Mouse (Mus musculus) embryonic facial prominence, embryonic 12.5 days (tissue): ENCODE results near the gene Mrgprx2. TPM values are rescaled to one million over a fixed set of nuclear protein-coding genes. Genes with fewer than 3 reads are reported as not detected.
"Not testable (repeated sequence)": the region's sequence is repeated elsewhere in the genome, so short reads cannot be mapped to it uniquely, and the experiment has no call there.

Experiments
- ATAC-seq: fragments of 200-750 bp; cut with Nextera tagmentation; 2 replicates; pipeline ENCODE4 v1.8.0; 2017; ENCODE audit not compliant: insufficient number of reproducible peaks, insufficient read depth, low FRiP score, low TSS enrichment
- H3K27ac ChIP-seq: fragments of 300-500 bp; sonication (generic); 2 replicates; pipeline ENCODE4 v1.5.1; 2016; ENCODE audit warnings: mild to moderate bottlenecking
- H3K27me3 ChIP-seq: fragments of 300-500 bp; sonication (generic); 2 replicates; pipeline ENCODE4 v1.6.1; 2016; ENCODE audit warnings: mild to moderate bottlenecking, moderate library complexity
- H3K36me3 ChIP-seq: fragments of 300-500 bp; sonication (generic); 2 replicates; pipeline ENCODE4 v1.6.1; 2016; ENCODE audit warnings: mild to moderate bottlenecking
- H3K4me1 ChIP-seq: fragments of 300-500 bp; sonication (generic); 2 replicates; pipeline ENCODE4 v1.6.1; 2016
- H3K4me2 ChIP-seq: fragments of 300-500 bp; sonication (generic); replicated peaks from 2 replicates; pipeline ENCODE4 v1.6.1; 2016; ENCODE audit warnings: mild to moderate bottlenecking, moderate library complexity
- H3K4me3 ChIP-seq: fragments of 300-500 bp; sonication (generic); 2 replicates; pipeline ENCODE4 v1.5.1; 2016; ENCODE audit warnings: mild to moderate bottlenecking
- H3K9ac ChIP-seq: fragments of 300-500 bp; sonication (generic); 2 replicates; pipeline ENCODE4 v1.6.1; 2016; ENCODE audit warnings: mild to moderate bottlenecking, moderate library complexity
- H3K9me3 ChIP-seq: fragments of 300-500 bp; sonication (generic); 2 replicates; pipeline ENCODE4 v1.6.1; 2016; ENCODE audit warnings: mild to moderate bottlenecking, moderate library complexity
- WGBS: fragments of 180-500 bp; shearing (Covaris S2); methylation state at CpG from one replicate; pipeline ENCODE4 v1.1.7; 2016; 5-methylcytosine and 5-hydroxymethylcytosine counted together
- polyA plus RNA-seq: library from polyadenylated mRNA; unstranded; fragments of >200 nt; fragmentation: Nextera tagmentation; extraction: Ambion mirVana; gene quantifications from 2 replicates; pipeline ENCODE4 v1.2.1, GENCODE M21; 2016

Gene Mrgprx2
- polyA plus RNA-seq, result not detected in 2 replicates

GRCm38 (mm10) chr7:48499221-48499620, at the start of gene Mrgprx2:
Gene Mrgprx2, minus strand, starts transcription at chr7:48499321.
- H3K4me1 ChIP-seq, result no peaks in the 10 kb centered on the region
- H3K36me3 ChIP-seq, result no peaks in the 10 kb centered on the region
- no peaks in the 10 kb centered on the region for H3K27me3 ChIP-seq
- no peak within 1 kb of the TSS for H3K4me3 ChIP-seq
- H3K27ac ChIP-seq, result no peak within 1 kb of the TSS
- H3K4me2 ChIP-seq, result no peak within 1 kb of the TSS
- no peak within 1 kb of the TSS for H3K9ac ChIP-seq
- ATAC-seq, result no peak
- peaks cover 10% of the 10 kb centered on the region for H3K9me3 ChIP-seq

GRCm38 (mm10) chr7:48456242-48456641, 42.9 kb downstream of the Mrgprx2 start, which contains the start of gene Mrgprb1:
Gene Mrgprb1, minus strand, starts transcription at chr7:48456342.
- no peak within 1 kb of the TSS for H3K9ac ChIP-seq
- 86% methylated on average over 3 of the region's 3 CpGs for WGBS
- H3K9me3 ChIP-seq, result 0 out of 2 replicates have a peak, but pooled peaks cover 4% of the 10 kb centered on the region
- H3K36me3 ChIP-seq, result no peaks in the 10 kb centered on the region
- H3K4me3 ChIP-seq, result no peak within 1 kb of the TSS
- no peaks in the 10 kb centered on the region for H3K27me3 ChIP-seq
- H3K4me1 ChIP-seq, result no peaks in the 10 kb centered on the region
- no peak within 1 kb of the TSS for H3K27ac ChIP-seq
- no peak within 1 kb of the TSS for H3K4me2 ChIP-seq
- no peak for ATAC-seq

DNA sequence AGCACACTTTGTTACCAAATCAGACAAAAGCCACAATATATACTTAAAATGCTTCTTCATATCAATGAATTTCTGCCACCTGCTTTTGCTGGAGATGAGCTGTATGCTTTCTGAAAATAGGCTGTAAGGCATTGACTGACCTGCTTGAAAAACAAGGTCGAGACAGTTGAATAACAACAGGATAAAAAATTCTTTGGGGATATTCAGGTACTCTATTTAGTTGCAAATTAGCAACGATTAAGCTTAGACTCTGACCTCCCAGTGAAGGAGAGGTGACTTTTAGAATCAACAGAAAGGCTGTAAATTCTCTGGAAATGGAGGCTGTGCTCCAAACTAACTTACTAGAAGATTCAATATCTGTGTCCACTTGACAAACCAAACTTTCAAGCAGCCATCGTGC, 62.5 kb downstream of the Mrgprx2 start:
- Histone ChIP-seq H3K9ac (no peak overlapping the region), H3K27me3 (no peaks in the 10 kb centered on the region), H3K36me3 (no peaks in the 10 kb centered on the region), H3K4me3 (no peak overlapping the region), H3K4me1 (no peaks in the 10 kb centered on the region), H3K27ac (no peak overlapping the region), H3K4me2 (no peak overlapping the region), H3K9me3 (peaks cover 13% of the 10 kb centered on the region; the same call in 1 of the 2 replicates)
- 53% methylated on average over 3 of the region's 3 CpGs for WGBS
- ATAC-seq, result no peak

- not testable (repeated sequence) for H3K4me3 ChIP-seq, H3K9ac ChIP-seq, H3K27me3 ChIP-seq, H3K27ac ChIP-seq, H3K4me1 ChIP-seq, H3K4me2 ChIP-seq, ATAC-seq, H3K36me3 ChIP-seq
- peaks cover 13% of the 10 kb centered on the region; the same call in 1 of the 2 replicates for H3K9me3 ChIP-seq
- WGBS, result 79% methylated on average over 3 of the region's 3 CpGs
These were observed 63.2 kb downstream of the Mrgprx2 start for GRCm38 (mm10) chr7:48435936-48436335.

Other genes starting within 250 kb of the Mrgprx2 start
- not detected in 2 replicates for gene Mrgprb8, start 110.8 kb downstream of the Mrgprx2 start, polyA plus RNA-seq
- not detected in 2 replicates for gene Mrgprb1, start 43.0 kb downstream of the Mrgprx2 start, polyA plus RNA-seq
- not detected in 2 replicates for gene Mrgprb2, start 58.8 kb upstream of the Mrgprx2 start, polyA plus RNA-seq
- gene Mrgprb3, start 144.5 kb upstream of the Mrgprx2 start, polyA plus RNA-seq, result not detected in 2 replicates